Mouse (Mus musculus): ENCODE results near the gene Fance. TPM values are rescaled to one million over a fixed set of nuclear protein-coding genes. Genes with fewer than 3 reads are reported as not detected.
"Not testable (repeated sequence)": the region's sequence is repeated elsewhere in the genome, so short reads cannot be mapped to it uniquely, and the experiment has no call there.

The Fance gene
- polyA plus RNA-seq, 2 experiments, result 5.5 to 9.4 TPM

DNA sequence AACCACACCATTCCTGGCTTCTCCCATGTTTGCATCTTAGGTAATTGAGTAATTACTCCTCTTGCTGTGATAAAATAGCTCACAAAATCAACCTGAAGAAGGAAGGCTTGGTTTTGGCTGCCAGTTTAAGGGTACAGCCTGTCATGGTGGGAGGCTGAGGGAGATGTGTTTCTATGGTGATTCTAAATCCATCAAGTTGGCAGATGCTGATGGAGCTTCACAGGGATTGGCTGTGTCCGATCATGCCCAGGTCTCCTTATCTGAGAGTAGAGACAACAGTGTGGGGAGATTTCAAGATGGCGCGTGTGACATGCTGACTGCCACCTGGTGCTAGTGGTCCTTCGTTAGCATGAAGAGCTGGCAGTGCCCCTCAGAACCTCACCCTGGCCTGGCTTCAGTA, 8.4 kb downstream of the Fance start:
- no peaks in the 10 kb centered on the region for H3K36me3 ChIP-seq (replicated peaks; ENCODE audit: control insufficient read depth, insufficient read depth, low read depth)
- H3K4me1 ChIP-seq (replicated peaks; ENCODE audit: control insufficient read depth in 2 of 2, insufficient read depth in 2 of 2, low read length in 1 of 2), result peaks cover 0 to 12% of the 10 kb centered on the region in 2 experiments; a peak in 3 of 4 replicates
- ATAC-seq (ENCODE audit: insufficient read depth) (no peak), DNase-seq (ENCODE audit: low read depth in 3 of 3, low spot score in 3 of 3) (no peak)
- no peak overlapping the region for H3K9ac ChIP-seq (replicated peaks)
- H3K9me3 ChIP-seq (ENCODE audit: control insufficient read depth, low read length), result no peaks in the 10 kb centered on the region; the same call in 1 of the 2 replicates
- no peak overlapping the region for H3K27ac ChIP-seq
- no peak for TF ChIP-seq CTCF (IDR thresholded peaks at IDR 0.05; ENCODE audit: low read depth)
- TF ChIP-seq EP300 (IDR thresholded peaks at IDR 0.05; ENCODE audit: low read depth), result no peak
- H3K27me3 ChIP-seq (ENCODE audit: control insufficient read depth, insufficient read depth, low read length), result no peaks in the 10 kb centered on the region
- 79% methylated on average over 4 of the region's 4 CpGs for WGBS (ENCODE audit: insufficient replicate concordance)
- no peak overlapping the region for H3K4me2 ChIP-seq (ENCODE audit: low read depth)
- H3K4me3 ChIP-seq (ENCODE audit: insufficient read depth in 1 of 2, low read depth in 2 of 2, low read length in 2 of 2), result no peak overlapping the region

DNA sequence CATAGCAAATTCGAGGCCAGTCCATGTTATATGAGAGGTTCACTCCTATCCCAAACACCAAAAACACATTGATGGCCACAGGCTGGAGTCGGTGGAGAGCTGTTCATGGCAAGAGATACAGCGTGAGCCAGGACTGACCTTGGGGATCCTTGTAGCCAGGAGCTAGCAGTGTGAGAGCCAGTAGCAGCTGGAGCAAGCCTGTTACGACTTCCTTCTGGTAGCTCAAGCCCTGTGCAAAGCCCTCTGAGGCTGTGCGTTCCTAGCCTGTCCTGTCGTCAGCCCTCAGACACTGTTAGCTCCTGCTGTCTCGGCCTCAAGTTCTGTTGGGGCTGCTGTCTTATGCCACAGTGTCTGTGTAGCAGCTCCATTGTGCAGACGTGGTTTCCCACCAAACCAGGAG, 10.5 kb downstream of the Fance start:
- H3K4me2 ChIP-seq (ENCODE audit: low read depth), result no peak overlapping the region
- WGBS (ENCODE audit: insufficient replicate concordance), result 81% methylated on average over 8 of the region's 8 CpGs
- H3K4me3 ChIP-seq (ENCODE audit: insufficient read depth in 1 of 2, low read depth in 2 of 2, low read length in 2 of 2), result no peak overlapping the region
- DNase-seq (ENCODE audit: low read depth in 3 of 3, low spot score in 3 of 3), result no peak
- H3K27ac ChIP-seq, result no peak overlapping the region
- H3K9me3 ChIP-seq (ENCODE audit: control insufficient read depth, low read length), result no peaks in the 10 kb centered on the region; the same call in 1 of the 2 replicates
- H3K4me1 ChIP-seq (replicated peaks; ENCODE audit: control insufficient read depth in 2 of 2, insufficient read depth in 2 of 2, low read length in 1 of 2), result peaks cover 0 to 8% of the 10 kb centered on the region in 2 experiments; a peak in 3 of 4 replicates
- no peak overlapping the region for H3K9ac ChIP-seq (replicated peaks)
- no peak for ATAC-seq (ENCODE audit: insufficient read depth)
- H3K27me3 ChIP-seq (ENCODE audit: control insufficient read depth, insufficient read depth, low read length), result no peaks in the 10 kb centered on the region
- TF ChIP-seq CTCF (IDR thresholded peaks at IDR 0.05; ENCODE audit: low read depth) (no peak), EP300 (IDR thresholded peaks at IDR 0.05; ENCODE audit: low read depth) (no peak)
- H3K36me3 ChIP-seq (replicated peaks; ENCODE audit: control insufficient read depth, insufficient read depth, low read depth), result no peaks in the 10 kb centered on the region

DNA sequence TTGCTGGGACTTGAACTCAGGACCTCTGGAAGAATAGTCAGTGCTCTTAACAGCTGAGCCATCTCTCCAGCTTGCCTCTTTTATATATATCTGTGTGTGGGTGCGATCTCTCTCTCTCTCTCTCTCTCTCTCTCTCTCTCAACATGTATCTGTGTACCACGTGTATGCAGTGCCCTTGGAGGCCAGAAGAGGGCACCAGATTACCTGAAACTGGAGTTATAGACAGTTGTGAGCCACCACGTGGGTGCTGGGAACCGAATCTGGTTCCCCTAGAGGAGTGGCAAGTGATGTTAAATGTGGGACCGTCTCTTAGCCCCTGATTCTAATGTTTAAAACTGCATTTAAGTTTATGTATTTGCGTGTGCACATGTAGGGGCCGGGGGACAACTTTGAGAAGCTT, 11.1 kb downstream of the Fance start:
- not testable (repeated sequence) for H3K9ac ChIP-seq (replicated peaks); DNase-seq (ENCODE audit: low read depth in 3 of 3, low spot score in 3 of 3); H3K4me3 ChIP-seq (ENCODE audit: insufficient read depth in 1 of 2, low read depth in 2 of 2, low read length in 2 of 2); H3K4me2 ChIP-seq (ENCODE audit: low read depth); H3K27ac ChIP-seq; H3K36me3 ChIP-seq (replicated peaks; ENCODE audit: control insufficient read depth, insufficient read depth, low read depth); H3K27me3 ChIP-seq (ENCODE audit: control insufficient read depth, insufficient read depth, low read length); H3K9me3 ChIP-seq (ENCODE audit: control insufficient read depth, low read length); H3K4me1 ChIP-seq (replicated peaks; ENCODE audit: control insufficient read depth in 2 of 2, insufficient read depth in 2 of 2, low read length in 1 of 2); ATAC-seq (ENCODE audit: insufficient read depth)
- WGBS (ENCODE audit: insufficient replicate concordance), result 80% methylated on average over 7 of the region's 7 CpGs
- peak; percentile 46 for TF ChIP-seq CTCF (IDR thresholded peaks at IDR 0.05; ENCODE audit: low read depth)

DNA sequence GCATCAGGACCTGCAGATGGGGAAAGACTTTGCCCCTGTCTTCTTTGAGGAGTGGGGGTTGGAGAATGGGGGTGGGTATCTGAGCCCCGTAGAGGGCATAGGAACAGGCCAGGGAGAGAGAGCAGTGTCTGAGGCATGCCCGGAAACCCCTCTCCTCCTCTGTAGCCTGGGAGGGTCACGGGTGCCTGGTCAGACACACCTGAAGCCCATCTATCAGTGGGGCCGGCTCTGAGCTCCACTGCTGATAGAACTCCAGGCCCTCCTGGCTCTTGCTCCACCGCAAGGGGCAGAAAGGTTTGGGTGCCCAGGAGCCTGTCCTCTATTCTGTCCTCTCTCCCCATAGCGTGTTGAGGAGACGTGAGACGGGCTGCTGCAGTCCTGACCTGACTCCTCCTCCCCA, 12.4 kb downstream of the Fance start:
- Histone ChIP-seq H3K9ac (replicated peaks) (no peak overlapping the region), H3K4me1 (replicated peaks; ENCODE audit: control insufficient read depth in 2 of 2, insufficient read depth in 2 of 2, low read length in 1 of 2) (peaks cover 4 to 16% of the 10 kb centered on the region in 2 experiments), H3K36me3 (replicated peaks; ENCODE audit: control insufficient read depth, insufficient read depth, low read depth) (peaks cover 16% of the 10 kb centered on the region)

DNA sequence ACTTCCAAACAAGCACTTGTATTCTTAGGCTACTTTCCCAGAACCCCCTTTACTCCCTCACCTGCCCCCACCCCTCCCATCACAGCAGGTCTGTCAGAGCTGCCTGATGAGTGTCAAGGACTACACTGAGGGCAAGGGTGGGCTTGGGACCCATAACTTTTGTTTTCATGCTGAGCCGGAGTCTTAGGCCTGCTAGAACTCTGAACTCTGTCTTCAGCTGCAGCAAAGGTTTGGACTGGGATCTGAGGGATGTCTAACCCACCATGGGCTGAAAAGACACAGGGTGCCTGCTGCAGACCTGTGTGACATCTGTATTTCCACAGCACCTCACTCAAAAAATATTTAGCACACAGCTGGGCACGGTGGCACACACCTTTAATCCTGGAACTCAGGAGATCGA, 13.6 kb downstream of the Fance start:
- no peak for TF ChIP-seq CTCF (IDR thresholded peaks at IDR 0.05; ENCODE audit: low read depth)
- TF ChIP-seq EP300 (IDR thresholded peaks at IDR 0.05; ENCODE audit: low read depth), result no peak
- ATAC-seq (ENCODE audit: insufficient read depth) (no peak), DNase-seq (ENCODE audit: low read depth in 3 of 3, low spot score in 3 of 3) (no peak)
- H3K27ac ChIP-seq, result no peak overlapping the region
- no peaks in the 10 kb centered on the region; the same call in 1 of the 2 replicates for H3K9me3 ChIP-seq (ENCODE audit: control insufficient read depth, low read length)
- peaks cover 23% of the 10 kb centered on the region for H3K36me3 ChIP-seq (replicated peaks; ENCODE audit: control insufficient read depth, insufficient read depth, low read depth)
- H3K27me3 ChIP-seq (ENCODE audit: control insufficient read depth, insufficient read depth, low read length), result no peaks in the 10 kb centered on the region
- H3K4me3 ChIP-seq (ENCODE audit: insufficient read depth in 1 of 2, low read depth in 2 of 2, low read length in 2 of 2), result no peak overlapping the region
- no peak overlapping the region for H3K9ac ChIP-seq (replicated peaks)
- H3K4me1 ChIP-seq (replicated peaks; ENCODE audit: control insufficient read depth in 2 of 2, insufficient read depth in 2 of 2, low read length in 1 of 2), result peaks cover 4 to 16% of the 10 kb centered on the region in 2 experiments
- 69% methylated on average over 3 of the region's 3 CpGs for WGBS (ENCODE audit: insufficient replicate concordance)
- no peak overlapping the region for H3K4me2 ChIP-seq (ENCODE audit: low read depth)

More for the DNA sequence above, 12.4 kb downstream of the Fance start:
- H3K4me2 ChIP-seq (ENCODE audit: low read depth), result no peak overlapping the region
- no peak for DNase-seq (ENCODE audit: low read depth in 3 of 3, low spot score in 3 of 3)
- H3K9me3 ChIP-seq (ENCODE audit: control insufficient read depth, low read length), result no peaks in the 10 kb centered on the region; the same call in 1 of the 2 replicates
- no peak for TF ChIP-seq EP300 (IDR thresholded peaks at IDR 0.05; ENCODE audit: low read depth)
- no peak for TF ChIP-seq CTCF (IDR thresholded peaks at IDR 0.05; ENCODE audit: low read depth)
- 79% methylated on average over 8 of the region's 8 CpGs for WGBS (ENCODE audit: insufficient replicate concordance)
- no peak overlapping the region for H3K27ac ChIP-seq
- ATAC-seq (ENCODE audit: insufficient read depth), result no peak
- no peaks in the 10 kb centered on the region for H3K27me3 ChIP-seq (ENCODE audit: control insufficient read depth, insufficient read depth, low read length)
- no peak overlapping the region for H3K4me3 ChIP-seq (ENCODE audit: insufficient read depth in 1 of 2, low read depth in 2 of 2, low read length in 2 of 2)

Data from liver, embryonic 14.5 days (tissue).